Mouse (Mus musculus) cerebellum, adult 11 months (tissue): ENCODE measurements around the gene Plin4.
A peak's percentile ranks its signal among the peaks of the same experiment; 100 is the strongest.

ENCODE experiments used
- DNase-seq: peaks from one replicate; pipeline ENCODE4 v3.0.0; 2022

Plin4 gene

DNA sequence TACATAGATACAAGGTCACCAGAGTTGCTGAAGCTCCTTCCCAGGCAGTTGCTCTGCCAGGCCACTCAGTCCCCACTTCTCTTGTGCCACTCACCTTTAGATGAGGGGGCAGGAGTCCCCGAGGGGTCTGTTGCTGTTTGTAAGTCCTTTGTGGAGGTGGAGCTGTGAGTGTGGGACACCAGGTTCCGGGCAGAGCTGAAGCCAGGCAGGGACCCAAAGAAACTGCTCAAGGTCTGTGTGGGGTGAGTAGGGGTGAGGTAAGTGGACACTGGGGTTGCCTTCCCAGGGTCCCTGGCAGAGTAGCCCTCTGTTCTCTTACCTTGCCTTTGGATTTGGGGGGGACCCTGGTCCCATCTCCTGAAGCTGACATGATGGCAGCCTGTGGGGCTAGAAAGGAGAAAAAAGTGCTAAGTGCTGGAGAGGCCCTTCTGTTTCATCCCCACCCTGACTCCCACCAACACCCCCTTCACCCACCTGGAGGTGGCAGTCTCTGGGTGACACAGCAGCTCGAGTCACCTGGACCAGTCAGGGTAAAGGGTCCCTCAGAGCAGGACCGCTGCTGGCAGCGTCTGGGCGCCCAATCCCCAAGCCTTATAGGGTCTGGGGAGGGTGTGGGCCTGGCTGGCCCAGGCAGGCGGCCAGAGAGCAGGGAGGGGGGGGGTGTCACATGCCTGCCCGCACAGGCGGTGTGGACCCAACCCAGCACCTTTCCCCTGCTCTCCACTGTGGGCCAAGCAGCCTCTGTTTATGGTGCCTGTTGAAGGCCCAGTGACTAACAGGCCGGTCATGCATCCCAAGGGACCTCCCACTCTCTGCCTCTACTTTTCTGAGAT lies at the start of gene Plin4:
Gene Plin4, minus strand, starts transcription at position 585 of the 833 bp plus-strand sequence.
- DNase-seq = no peak

DNA sequence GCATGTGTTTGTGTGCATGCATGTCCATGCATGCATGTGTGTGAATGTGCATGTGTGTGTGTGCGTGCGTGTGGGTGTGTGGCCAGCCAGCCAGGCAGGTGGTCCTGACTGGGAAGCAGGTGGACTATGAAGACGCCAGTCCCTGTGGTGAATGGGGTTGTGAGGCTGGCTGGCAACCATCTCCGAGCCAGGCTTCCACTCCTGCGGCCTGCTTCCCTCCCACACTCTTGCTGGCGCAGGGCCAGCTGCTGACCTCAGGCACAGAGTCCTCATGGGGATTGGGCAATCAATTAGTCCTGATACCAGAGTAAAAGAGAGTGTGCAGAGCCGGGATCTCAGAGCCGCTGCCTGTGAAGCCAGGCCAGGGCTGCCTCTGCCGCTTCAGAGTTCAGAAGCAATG lies 44.0 kb upstream of the Plin4 start:
- DNase-seq = no peak

DNA sequence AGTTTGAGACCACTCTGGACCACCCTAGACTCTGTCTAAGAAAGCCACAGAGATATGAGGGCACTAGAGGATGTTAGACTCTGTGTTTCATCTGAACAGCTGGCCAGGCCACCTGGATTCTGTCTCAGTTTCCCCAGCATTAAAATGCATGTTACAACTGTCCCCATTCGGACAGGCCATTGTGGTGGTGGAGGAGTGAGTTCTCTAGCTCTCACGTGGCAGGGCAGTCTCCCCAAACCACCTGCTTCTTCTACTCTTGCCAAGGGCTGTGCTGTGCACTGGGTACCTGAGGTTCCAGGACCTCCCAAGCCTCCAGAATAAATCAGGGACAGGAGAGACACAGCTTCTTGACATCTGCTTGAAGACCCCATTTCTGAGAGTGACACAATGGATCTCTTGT lies 40.3 kb upstream of the Plin4 start:
- no peak for DNase-seq

DNA sequence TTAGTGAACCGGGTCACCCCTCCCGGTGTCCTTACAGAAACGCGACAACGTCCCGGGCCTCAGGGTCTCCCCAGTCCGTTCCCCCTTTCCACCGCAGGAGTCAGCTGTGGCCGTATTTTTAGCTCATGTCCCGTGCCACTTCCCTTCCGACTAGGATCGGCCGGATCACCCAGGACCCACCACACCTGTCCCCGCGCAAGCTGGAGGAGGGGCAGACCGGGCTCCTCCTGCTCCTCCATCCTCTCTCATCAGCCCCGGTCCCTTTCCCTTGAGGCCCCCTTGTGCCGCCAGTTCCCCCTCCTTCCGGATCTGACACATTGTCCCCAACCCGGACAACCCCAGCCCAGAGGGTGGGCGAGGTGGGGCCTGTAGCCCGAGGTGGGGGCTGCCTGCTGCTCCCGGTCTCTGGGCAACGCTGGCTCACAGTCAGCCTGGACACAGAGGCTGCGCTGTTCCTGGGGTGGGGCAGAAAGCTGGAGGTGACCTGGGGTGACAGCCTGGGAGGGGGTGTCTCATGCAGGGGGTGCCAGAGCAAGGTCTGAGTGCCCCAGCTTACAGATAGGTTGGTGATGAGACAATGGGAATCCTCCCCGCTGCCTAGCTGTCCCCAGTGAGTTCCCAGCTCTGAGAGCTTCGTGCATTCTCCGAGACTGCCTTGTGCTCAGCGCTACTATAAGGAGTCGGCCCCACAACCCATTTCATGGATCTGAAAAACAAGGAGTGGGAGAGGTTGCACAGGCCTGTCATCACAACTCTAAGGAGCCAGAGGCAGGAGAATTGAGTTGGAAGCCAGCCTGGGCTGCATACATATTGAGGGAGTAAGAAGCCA lies 39.4 kb upstream of the Plin4 start:
- no peak for DNase-seq

DNA sequence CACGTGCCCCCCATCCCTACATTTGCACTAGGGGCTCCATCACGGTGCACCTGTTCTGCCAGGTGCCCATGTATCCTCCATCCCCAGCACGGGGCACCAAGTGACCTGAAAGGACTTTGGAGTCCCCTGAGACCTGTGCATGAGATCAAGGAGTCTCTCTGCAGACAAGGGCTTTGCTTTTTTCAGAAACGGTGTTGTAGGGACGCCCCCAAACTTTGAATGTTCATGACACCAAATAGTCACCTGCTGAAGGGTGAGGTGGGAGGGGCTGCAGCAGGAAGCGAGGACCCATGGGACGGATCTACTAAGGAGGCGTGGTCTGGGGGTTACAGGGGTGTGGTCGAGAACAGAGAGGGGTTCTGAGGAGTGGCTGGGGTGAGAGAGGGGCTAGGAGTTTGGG lies 38.7 kb upstream of the Plin4 start:
- no peak for DNase-seq

DNA sequence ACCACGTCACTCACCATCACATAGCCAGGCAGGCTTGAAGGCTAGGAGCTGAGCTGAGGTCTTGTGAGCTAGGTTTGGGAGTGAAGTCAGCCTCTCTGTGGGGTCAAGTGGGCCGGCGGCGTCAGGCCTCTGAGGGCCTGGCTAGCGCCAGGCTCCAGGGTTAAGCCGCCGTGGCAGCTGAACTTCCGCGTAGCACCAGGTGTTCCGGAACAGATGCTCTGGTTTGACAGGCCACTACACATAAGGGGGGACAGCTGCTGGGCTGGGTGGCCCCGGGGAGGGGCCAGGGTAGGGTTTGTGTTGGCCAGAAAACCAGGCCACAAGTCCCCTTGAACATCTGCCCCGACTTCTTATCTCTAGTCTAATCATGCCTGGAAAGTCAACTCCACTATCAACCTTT lies 37.8 kb upstream of the Plin4 start:
- no peak for DNase-seq

DNA sequence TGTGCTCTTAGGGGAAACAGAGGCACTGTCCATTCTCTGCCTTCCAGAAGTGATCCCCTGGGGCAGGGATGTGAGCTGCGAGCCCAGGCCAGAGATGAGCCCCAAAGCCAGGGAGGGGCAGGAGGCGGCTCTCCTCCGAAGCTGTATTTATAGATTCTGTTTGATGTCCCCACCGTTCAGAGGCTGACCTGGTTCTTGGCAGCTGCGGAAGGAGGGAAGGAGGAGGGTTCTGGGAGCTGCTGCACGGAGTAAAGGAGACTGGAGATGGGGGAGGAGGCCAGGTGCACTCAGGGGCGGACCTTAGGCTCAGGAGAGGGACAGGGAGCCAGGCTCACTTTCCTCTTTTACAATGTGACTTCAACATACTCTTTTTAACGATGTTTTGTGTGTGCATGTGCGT lies 36.5 kb upstream of the Plin4 start:
- DNase-seq = no peak

DNA sequence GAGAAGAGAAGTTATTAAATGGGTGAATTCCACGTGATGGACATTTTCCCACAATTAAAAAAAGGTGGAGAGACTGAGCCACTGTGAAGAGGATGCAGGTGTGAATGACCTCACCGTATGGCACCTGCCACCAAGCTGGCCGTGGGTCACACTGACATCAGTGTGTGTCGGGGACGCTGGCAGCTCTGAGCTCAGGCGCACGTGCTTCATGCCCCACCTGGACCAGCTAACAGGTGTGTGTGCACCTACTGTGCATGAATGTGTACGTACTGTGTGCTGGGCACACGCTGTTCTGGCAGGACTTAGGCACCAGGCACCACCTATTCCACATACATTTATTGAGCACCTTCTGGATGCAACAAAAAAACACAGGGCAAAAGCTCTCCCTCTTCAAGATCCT lies 34.9 kb upstream of the Plin4 start:
- no peak for DNase-seq

DNA sequence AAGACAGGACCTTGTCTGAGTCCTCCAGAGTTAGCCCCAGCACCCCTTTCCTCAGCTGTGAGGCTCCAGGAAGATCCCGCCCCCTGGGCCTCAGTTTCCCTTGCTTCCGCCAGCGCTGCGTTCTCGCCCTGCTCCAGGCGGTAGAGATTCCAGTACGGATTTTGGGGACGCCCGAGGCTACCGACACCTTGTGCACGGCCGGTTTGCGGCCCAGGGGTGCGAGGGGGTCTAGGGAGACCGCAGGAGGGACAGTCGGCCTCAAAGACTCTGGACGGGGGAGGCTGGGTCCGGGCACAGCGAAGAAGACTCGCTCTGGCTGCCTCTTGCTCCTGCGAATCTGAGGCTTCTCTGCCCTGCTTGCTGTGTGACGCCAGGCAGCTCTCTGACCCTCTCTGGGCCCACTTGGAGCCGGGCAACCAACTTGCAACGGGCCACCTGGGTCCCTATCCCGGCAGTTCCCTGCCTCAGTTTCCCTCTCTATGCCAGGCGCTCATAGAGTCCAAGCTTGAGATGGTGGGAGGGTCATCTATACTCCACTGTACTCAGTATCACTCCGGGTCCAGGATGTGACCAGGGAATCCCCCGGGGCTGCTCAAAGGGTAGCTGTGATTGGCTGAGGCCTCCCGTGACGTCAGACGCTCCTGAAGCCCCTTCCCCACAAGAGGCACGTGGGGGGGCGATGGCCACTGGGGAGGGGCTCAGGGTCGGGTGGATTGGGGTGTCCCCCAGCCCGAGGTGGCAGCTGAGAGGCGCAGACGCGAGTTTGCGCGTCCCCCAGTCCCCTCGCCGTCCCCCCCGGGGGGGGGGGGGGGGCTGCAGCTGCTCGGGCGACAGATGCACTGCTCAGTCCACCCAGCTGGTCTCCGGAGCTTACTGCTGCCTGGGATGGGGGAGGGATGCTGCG lies 32.4 kb upstream of the Plin4 start:
- DNase-seq = peak; percentile 58

DNA sequence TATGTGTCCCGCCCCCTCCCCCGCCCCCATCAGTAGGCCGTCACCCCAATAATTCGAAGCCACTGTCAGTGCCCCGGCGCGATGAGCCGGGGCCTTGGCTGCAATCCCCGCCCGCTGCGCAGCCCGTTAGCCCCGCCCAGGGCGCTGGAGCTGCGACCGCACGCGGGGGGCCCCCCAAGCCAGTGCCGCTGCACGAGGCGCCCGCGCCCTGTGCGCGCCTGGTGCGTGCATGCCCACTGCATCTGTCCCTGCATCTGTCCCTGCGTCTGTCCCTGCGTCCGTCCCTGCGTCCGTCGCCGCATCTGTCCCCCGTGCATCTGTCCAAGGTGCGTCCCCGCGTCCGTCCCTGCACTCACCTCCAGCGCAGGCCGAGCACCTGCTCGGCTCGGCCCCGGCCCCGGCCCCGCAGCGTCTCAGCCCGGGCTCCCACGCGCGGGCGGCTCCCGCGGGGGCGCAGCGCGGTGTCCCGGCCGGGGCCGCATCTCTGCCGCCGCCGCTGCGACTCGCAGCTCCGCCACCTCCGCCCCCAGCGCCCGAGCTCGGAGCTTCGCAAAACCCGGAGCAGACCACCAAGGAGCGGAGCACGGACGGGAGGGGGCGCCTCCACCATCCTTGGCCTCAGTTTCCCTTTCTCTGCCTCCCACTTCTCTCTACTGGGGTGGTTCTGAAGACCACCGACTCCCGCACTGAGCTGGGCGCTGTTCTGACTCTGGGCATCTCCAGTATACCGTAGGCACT lies 30.4 kb upstream of the Plin4 start, which contains the start of gene Sema6b:
Gene Sema6b, minus strand, starts transcription at position 486 of the 738 bp plus-strand sequence.
- DNase-seq = peak; percentile 77

DNA sequence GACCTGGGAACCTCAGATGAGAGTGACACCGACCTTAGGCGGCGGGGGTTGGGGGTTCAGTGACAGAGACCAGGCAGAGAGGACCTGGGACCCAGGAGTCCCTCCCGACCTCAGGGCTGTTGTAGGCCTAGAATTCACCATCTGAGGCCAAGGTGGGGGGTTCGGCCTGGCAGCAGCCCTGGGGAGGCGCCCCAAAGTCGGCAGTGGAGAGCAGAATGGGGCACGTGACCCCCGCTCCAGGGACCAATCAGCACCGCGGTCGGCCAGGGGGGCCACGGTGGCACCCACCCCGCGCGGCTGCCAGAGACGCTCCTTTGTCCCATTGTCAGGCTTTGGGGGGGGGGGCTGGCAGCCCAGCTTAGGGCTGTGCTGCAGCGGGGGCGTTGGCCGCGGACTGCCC lies 29.8 kb upstream of the Plin4 start:
- peak; percentile 50 for DNase-seq

DNA sequence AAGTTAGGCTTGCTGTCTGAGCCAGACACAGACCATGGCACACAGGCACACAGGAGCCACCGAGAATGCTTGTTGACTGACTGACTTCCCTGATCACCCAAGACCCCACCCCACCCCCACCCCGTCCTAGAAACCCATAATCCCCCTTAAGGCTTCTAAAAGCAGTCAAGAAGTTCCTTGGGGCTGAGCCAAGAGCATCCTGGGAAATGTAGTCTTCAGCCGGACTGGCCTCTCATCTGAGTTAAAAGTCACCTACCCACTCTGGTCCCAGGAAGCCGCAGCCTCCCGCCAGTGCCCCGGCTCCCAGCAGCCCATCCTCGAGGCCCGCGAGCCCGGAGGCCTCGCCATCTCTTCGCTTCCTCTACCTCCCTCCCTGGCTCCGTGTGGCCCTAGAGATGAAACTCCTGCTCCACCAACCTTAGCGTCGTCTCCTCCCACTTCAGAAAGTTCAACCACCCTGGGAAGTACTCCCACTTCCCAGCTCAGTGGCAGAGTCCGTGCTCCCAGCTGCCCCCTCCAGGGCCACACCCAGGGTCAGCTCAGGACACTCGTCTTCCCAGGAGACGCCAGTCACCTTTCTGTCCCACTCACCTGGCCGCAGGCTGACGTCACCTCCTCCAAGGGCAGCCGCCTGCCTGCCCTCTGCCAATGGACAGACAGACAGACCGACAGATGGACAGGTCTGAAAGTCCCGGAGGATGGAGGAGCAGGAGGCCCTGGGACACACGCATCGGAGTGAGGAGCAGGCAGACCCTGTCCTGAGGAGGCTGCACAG lies 28.4 kb upstream of the Plin4 start:
- peak; percentile 36 for DNase-seq

DNA sequence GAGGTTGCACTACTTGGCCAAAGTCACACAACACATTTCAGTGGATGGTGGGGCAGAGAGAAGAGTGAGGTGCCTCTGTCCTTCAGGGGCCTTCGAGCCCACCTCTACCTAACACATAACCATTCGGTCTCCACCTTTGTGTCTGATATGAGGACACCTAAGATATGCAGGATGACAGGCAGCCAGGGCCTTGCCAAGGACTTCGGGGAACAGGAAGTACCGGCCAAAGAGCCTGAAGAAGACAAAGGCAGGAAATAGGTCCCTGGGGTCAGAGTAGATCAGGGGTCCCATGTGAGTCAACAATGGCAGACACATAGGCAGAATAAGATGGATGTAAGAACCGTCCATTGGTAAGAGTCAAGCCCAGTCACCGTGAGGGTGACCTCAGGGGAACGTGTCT lies 27.0 kb upstream of the Plin4 start:
- peak; percentile 3 for DNase-seq

DNA sequence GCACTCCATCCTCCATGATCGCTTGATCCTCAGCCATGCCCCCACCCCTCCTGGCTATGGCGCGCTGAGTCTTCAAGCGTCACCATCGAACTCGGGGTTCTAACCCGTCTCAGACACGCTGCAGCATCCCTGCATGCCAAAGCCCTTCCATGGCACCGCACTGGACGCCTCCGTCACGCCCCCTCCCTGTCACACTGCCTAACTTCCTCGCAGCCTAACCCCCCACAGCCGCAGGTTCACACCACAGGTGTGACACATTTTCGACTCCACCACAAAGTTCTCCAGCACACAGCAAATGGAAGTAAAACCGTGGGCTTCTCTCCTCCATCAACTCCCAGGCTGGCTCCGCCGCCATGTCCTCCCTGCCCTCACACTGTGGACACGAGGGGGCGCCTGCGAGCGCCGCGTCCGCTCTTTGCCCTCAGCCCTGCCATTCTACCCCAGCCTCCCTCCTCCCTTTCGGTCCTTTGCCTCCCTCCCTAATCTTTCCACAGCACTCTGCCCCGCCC lies 24.9 kb upstream of the Plin4 start:
- DNase-seq = peak; percentile 53

DNA sequence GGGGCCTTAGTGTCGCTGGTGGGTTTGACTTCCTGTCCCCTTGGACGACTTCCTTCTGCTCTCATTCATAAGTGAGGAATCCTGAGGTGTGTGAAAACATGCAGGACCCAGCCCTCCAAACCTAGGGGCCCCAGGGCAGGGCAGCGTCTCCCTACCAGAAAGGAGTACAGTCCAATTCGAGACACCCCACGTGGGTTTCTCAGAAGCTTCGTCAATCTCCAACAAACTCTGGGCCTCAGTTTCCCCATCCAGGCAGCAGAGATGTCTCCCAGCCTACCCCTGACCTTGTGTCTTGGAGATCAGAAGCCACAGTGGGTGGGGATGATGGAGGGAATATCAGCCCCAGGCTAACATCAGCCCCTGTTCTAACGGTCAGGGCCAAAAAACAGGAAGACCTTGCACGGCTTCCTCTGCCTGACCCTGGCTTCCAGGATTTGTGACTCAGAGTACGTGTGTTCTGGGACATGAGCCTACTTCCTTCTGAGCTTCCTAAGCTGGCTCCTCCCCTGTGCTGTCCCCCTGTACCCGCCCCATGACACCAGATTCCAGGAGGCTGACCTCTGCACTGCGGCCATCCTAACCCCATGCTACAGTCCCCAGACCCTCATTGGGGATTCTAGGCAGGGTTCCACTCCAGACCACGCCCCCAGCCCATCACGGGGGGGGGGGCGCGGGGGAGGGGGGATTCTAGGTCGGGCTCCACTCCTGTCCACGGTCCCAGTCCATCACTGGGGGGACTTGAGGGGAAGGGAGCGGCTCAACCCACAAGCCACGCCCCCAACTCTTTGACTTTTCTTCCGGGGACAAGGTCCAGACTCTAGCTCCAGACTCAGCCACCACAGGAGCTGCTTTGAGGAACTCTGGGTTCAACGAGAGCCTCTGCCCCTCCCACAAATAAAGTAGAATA lies 24.1 kb upstream of the Plin4 start:
- no peak for DNase-seq

DNA sequence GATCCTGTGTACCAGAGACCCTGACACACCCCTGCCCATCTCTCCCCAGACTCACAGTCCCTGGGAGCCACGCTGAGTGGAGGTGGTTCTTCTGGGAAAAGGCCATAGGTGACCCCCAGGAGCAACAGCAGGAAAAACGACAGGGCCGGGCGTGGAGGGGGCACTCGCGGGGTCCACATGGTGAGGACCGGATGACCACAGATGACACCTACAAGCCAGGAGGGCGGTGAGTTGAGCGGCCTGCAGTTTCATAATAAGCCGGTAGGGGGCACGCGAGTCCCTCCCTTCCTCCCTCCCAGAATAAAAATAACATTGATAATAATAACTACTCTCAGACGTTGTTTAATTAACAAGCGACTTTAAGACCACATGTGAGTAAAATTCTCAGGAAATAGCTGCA lies 23.1 kb upstream of the Plin4 start:
- peak; percentile 68 for DNase-seq

DNA sequence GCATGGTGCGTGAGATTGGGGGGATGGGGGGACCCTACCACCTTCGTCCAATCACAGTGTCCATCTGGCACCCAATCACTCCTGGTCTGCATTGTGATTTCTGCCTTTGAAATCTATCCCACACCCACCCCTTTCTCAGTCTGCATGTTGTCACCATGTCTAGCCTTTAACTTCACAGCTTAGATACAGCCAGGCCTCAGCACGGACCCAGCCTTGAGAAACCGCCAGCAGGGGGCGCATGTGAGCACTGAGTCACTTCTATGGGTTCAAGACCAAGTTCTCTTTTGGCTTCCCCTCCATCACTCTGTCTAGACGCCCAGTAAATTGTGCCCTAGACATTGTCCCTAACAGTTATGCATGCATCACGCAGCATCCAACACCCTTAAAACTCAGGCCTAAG lies 22.2 kb upstream of the Plin4 start:
- DNase-seq = peak; percentile 70

DNA sequence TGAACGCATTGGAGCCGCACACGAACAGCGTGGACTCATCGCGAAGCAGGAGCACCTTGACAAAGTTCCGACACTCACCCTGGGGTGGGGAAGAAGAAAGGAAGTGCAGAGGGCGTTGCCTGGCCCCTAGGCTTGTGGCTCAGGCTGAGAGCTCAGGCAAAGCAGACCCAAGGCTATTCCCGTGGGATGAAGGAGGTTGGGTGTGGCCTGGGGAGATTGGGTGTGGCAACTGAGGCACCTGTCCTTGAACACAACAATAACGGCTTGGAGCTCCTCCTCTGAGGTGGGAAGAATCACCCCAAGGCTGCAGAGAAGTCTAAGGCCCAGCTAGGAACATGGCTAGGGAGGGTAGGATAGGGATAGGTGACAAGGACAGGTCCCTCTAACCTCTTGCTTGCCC lies 21.5 kb upstream of the Plin4 start:
- no peak for DNase-seq

DNA sequence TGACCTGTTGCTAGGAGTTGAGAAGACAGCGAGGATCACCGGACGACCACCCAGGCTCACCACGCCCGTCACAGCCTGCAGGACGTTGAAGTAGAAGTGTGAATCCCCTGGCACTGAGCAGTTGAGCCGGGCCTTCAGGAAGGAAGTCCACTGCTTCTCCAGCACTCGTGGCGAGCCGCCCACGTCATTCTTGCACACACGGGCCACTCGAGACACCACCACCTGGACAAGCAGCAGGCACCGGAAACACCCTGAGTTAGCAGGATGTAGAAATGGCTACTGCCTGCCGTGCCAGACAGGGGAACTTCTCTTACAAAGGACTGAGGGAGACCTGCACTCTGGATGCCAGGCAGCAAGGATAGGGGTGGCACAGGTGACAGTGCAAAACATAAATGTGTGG lies 18.6 kb upstream of the Plin4 start:
- DNase-seq = peak; percentile 22

DNA sequence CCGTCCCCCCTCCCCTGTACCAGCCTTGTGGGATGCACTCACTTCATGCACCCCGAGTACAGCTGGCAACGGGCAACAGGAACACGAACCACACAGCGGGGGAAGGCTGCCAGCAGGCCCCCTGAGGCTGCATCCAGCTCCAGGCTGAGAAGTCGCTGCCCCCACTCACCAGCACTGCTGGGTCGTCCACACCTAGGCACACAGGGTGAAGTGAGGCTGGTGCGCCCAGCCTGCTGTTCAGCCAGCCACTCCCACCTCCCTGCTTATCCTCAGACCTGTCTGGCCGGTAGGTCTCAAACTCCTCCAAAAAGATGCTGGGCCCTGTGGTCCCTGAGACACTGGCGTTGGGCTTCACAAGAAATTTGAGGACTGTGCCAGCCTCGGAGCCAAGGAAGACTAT lies 16.6 kb upstream of the Plin4 start:
- DNase-seq = no peak
